Mouse (Mus musculus): Measurements from ENCODE around the gene Gatad2a.

GRCm38 (mm10) chr8:69880841-69881240 lies 115.3 kb downstream of the Gatad2a start:
- TF ChIP-seq POLR2A (IDR thresholded peaks at IDR 0.05; ENCODE audit: low read depth, low read length) (no peak), CTCF (IDR thresholded peaks at IDR 0.05; ENCODE audit: borderline replicate concordance, insufficient read depth, low read length) (no peak)
